ENCODE assay signal across 8 mouse cellular contexts in the genomic region with DNA sequence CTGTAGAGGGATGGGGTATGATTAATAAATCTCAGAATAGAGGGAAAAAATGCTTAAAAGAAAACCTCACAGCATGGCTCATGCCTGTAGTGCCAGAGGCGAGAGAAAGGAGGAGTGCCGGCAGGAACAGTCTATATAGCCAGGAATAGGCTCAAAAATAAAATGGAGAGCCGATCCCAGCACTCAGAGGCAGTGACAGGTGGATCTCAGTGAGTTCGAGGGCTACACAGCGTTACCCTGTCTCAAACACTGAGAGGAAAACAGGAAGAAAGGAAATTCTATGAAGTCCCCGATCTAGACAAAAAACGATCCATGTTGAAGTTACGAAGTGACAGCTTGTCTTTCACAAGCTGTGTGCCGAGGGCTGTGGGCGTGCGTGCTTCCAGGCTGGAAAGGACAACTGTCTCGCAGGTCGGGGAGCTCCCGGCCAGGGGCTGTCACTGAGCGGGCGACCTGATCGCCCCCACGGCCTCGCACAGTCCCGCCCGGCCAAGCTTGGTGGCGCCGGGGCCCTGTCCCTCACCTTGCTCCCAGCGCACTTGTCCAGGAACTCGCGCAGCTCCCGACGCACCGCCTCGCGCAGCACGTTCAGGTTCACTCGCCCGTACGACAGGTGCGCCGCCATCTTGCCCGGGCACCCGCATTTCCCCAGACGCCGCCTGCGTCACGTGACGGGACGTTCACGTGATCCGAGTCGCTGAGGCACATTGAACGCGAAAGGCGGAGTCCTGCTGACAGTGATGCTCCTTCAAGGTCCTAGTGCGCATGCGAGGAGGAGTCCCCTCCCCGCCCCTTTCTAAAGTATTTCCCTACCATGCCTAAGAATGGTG. TPM values are rescaled to one million over a fixed set of nuclear protein-coding genes. Genes with fewer than 3 reads are reported as not detected.
DNase-seq lines count a peak whose midpoint lies in the region; ATAC-seq lines count a peak whose summit lies in the region.

A gene (minus strand): TSS at position 682 of the 830 bp plus-strand sequence.

- WGBS in hindbrain, embryonic 11.5 days = under 1% methylated on average over 54 of the region's 54 CpGs

- DNase-seq in Muller cell, postnatal 12 days (ENCODE audit: inconsistent ontology term) = peak; percentile 94
- peak; percentile 98 for DNase-seq in cerebellum, adult 9-11 months
- DNase-seq in frontal cortex, adult 2 months (ENCODE audit: extremely low spot score in 1 of 2, low spot score in 1 of 2) = peak; percentile 95 to 99
- DNase-seq in hindbrain, embryonic 11.5 days (ENCODE audit: low spot score) = peak; percentile 99
- peak; percentile 96 to 98 for DNase-seq in layer of hippocampus, postnatal 10 days (ENCODE audit: low spot score in 2 of 2)
- DNase-seq in lung, postnatal 10 days = peak; percentile 99
- peak; percentile 98 for DNase-seq in ovary, postnatal 36 days (ENCODE audit: low spot score)
- peak; percentile 97 for DNase-seq in thymus, postnatal 25 days

- H3K27me3 ChIP-seq in hindbrain, embryonic 11.5 days (ENCODE audit: control insufficient read depth, insufficient read depth, low read length) = no peaks in the 10 kb centered on the region

- ATAC-seq in hindbrain, embryonic 11.5 days (ENCODE audit: low FRiP score) = peak; percentile 90

- H3K36me3 ChIP-seq in hindbrain, embryonic 11.5 days (ENCODE audit: control insufficient read depth, insufficient read depth, low read length) = no peaks in the 10 kb centered on the region

- peak within 1 kb of the TSS; percentile 69 for H3K4me2 ChIP-seq in hindbrain, embryonic 11.5 days (replicated peaks; ENCODE audit: low read depth, low read length)

- 0 out of 2 replicates have a peak within 1 kb of the TSS, but pooled peaks have one; percentile 11 for H3K27ac ChIP-seq in hindbrain, embryonic 11.5 days (ENCODE audit: low read depth, low read length)

- no peaks in the 10 kb centered on the region for H3K9me3 ChIP-seq in hindbrain, embryonic 11.5 days (ENCODE audit: control insufficient read depth, low read length)

- H3K4me1 ChIP-seq in hindbrain, embryonic 11.5 days (replicated peaks; ENCODE audit: control insufficient read depth, insufficient read depth, low read length) = no peaks in the 10 kb centered on the region

- H3K9ac ChIP-seq in hindbrain, embryonic 11.5 days (ENCODE audit: low read depth, low read length) = peak within 1 kb of the TSS; percentile 86

- peak within 1 kb of the TSS; percentile 96 for H3K4me3 ChIP-seq in hindbrain, embryonic 11.5 days (ENCODE audit: low read depth, low read length)

RNA-seq across cellular contexts. Expression of the gene that starts here (rescaled TPM):
- 50.9 and 56.4 TPM in 2 replicates for polyA plus RNA-seq in frontal cortex, adult 2 months (2012; rRNA removed)
- polyA plus RNA-seq in hindbrain, embryonic 11.5 days (2014; fragmentation: Nextera tagmentation; extraction: Ambion mirVana) = 34.5 and 38.4 TPM in 2 replicates
- total RNA-seq in layer of hippocampus, postnatal 10 days (2021) = 10 to 100 TPM; 71.4 to 72.0 TPM

Comparison
In these comparisons a context has a peak if more than half of its experiments do, and no peak if none do; other contexts are left out.
1. Peak in every context shown above with its lines: DNase-seq, ATAC-seq, H3K4me3 ChIP-seq and H3K27ac ChIP-seq.